Mouse (Mus musculus) testis, adult 2 months (tissue): ENCODE results near the gene Tuba1a. TPM values are rescaled to one million over a fixed set of nuclear protein-coding genes. Genes with fewer than 3 reads are reported as not detected.

Experiments
- H3K27ac ChIP-seq: fragments of 200-500 bp; 2 replicates; pipeline ENCODE4 v1.5.1; 2012; ENCODE audit warnings: low read depth, low read length; ENCODE audit not compliant: control insufficient read depth, insufficient read depth
- H3K27me3 ChIP-seq: fragments of 200-500 bp; 2 replicates; pipeline ENCODE4 v1.6.1; 2012; ENCODE audit warnings: mild to moderate bottlenecking, low read length, moderate library complexity; ENCODE audit not compliant: control insufficient read depth, insufficient read depth
- H3K36me3 ChIP-seq: fragments of 200-500 bp; 2 replicates; pipeline ENCODE4 v1.6.1; 2012; ENCODE audit warnings: mild to moderate bottlenecking, low read length; ENCODE audit not compliant: control insufficient read depth, insufficient read depth
- H3K4me1 ChIP-seq: fragments of 200-500 bp; 2 replicates; pipeline ENCODE4 v1.6.1; 2012; ENCODE audit warnings: low read length; ENCODE audit not compliant: control insufficient read depth, insufficient read depth
- H3K4me3 ChIP-seq: fragments of 200-500 bp; 2 replicates; pipeline ENCODE4 v1.5.1; 2012; ENCODE audit warnings: low read depth, mild to moderate bottlenecking, low read length, moderate library complexity, mixed read lengths; ENCODE audit not compliant: control insufficient read depth
- CTCF ChIP-seq: fragments of 200-500 bp; IDR thresholded peaks from 2 replicates; pipeline ENCODE4 v1.5.1; 2012; ENCODE audit warnings: low read depth, mild to moderate bottlenecking, inconsistent platforms, low read length, moderate library complexity; ENCODE audit not compliant: control insufficient read depth, insufficient read depth, insufficient replicate concordance
- POLR2A ChIP-seq: fragments of 200-500 bp; IDR thresholded peaks from 2 replicates; pipeline ENCODE4 v1.6.1; 2012; ENCODE audit warnings: low read depth, mild to moderate bottlenecking, inconsistent platforms, low read length, moderate library complexity; ENCODE audit not compliant: control insufficient read depth
- polyA plus RNA-seq: library from polyadenylated mRNA; depleted of rRNA; stranded (reverse); fragments of >200 nt; gene quantifications from 2 replicates; pipeline ENCODE4 v1.2.3, GENCODE M21; 2012; rRNA removed

Tuba1a gene
- polyA plus RNA-seq, 1 experiment, result 93.1 TPM

DNA sequence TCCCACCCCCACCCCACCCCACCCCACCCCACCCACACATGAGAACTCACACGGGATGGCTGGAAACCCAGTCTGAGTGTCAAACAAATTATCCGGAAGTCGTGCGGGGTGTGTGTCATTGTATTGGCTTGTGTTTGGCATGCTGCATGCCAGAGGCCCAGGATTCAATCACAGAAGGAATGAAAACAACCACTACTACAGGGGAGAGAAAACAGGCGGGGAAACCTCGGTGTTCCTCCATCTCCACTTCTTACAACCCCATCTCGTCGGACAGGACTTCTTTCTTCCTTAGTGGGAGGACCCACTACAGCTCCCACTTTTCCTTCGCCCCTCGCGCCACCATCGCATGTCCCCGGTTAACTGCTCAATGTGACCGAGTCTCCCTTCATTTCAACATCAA, 36.4 kb downstream of the Tuba1a start:
- no peaks in the 10 kb centered on the region for H3K27me3 ChIP-seq
- H3K4me1 ChIP-seq, result peaks cover 7% of the 10 kb centered on the region
- peak overlapping the region; percentile 97 for H3K4me3 ChIP-seq
- peak overlapping the region; percentile 87 for H3K27ac ChIP-seq
- TF ChIP-seq POLR2A (no peak), CTCF (no peak)
- peaks cover 4% of the 10 kb centered on the region for H3K36me3 ChIP-seq

DNA sequence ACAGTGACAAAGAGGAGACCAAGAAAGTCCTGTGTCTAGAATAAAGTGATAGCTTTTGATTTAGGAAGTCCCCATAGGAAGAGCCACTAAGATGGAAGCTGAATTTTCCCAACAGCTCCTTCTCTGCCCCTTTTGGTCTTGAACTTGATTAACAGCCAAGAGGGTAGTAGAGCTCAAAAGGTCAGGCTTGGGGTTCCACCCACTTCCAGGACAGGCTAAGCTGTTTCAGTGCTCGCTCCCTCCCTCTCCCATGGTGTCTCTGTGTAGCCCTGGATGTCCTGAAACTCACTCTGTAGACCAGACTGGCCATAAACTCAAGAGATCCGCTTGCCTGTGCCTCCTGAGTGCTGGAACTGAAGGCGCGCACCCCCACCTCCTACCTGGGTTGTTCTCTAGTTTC, 37.5 kb downstream of the Tuba1a start:
- H3K27ac ChIP-seq, result no peak overlapping the region
- H3K36me3 ChIP-seq, result peaks cover 4% of the 10 kb centered on the region
- TF ChIP-seq POLR2A, result no peak
- no peak for TF ChIP-seq CTCF
- H3K27me3 ChIP-seq, result no peaks in the 10 kb centered on the region
- H3K4me1 ChIP-seq, result peaks cover 6% of the 10 kb centered on the region
- H3K4me3 ChIP-seq, result peak overlapping the region; percentile 97

DNA sequence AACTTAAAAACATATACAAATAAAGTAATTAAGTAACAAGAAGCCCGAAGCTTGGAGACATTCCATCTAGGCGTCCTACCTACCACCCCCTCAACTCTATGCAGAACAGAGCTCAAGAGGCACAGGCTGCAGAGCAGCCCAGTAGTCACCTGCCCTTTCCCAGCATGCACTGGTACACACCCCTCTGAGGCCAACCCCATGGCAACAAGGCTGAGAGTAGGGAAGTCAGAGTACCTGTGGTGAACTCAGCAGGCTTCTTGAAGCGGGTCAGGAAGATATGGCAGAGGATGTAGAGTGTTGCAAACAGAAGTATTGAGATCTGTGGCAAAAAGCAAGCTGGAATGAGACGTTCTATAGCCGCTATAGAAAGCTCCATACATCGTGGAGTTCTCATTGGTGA, 38.6 kb downstream of the Tuba1a start:
- H3K4me1 ChIP-seq, result peaks cover 6% of the 10 kb centered on the region
- H3K27me3 ChIP-seq, result no peaks in the 10 kb centered on the region
- peaks cover 4% of the 10 kb centered on the region for H3K36me3 ChIP-seq
- H3K4me3 ChIP-seq, result peak overlapping the region; percentile 33
- H3K27ac ChIP-seq, result 0 out of 2 replicates have a peak overlapping the region, but pooled peaks have one; percentile 29
- no peak for TF ChIP-seq CTCF
- TF ChIP-seq POLR2A, result no peak

DNA sequence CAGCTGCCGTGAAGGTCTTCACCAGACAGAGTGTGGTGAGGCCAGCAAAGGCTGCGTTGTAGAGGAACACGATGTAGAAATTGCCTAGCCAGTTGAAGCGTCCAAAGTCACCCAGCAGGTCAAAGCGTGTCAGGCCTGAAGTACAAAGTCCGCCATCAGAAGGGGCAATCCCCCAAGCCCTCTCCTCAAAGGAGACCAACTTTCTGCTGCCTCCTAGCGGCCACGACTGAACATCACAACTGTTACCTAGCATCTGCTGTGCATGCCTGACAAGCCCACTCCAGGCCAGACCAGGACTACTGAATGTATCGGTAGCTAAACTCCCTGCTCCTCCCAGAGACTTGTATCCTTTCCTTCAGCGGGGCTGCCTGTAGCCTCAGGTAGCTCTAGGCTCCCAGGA, 48.8 kb downstream of the Tuba1a start:
- H3K27me3 ChIP-seq, result no peaks in the 10 kb centered on the region
- peak; percentile 53; the same call in 1 of the 2 replicates for TF ChIP-seq CTCF
- TF ChIP-seq POLR2A, result no peak
- no peaks in the 10 kb centered on the region for H3K4me1 ChIP-seq
- no peak overlapping the region for H3K27ac ChIP-seq
- H3K36me3 ChIP-seq, result no peaks in the 10 kb centered on the region; the same call in 1 of the 2 replicates
- H3K4me3 ChIP-seq, result no peak overlapping the region

DNA sequence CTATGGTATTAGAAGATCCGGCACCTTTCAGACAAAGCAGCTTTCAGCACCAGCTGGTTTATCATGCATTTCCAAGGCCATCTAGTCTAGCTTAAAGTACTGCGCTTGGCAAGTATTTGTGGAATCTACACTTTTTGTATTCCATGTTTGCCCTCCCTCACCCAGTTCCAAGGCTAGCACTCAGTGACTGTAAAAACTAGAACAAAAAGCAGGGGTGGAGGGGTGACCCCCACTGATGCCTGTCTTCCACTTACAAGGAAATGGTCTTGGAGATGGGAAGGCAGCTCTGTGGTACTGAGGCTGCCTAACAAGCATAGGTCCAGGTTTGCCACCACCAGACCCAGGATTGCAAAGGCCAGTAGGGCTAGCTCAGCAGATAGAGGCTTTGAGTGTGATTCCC, 50.9 kb downstream of the Tuba1a start:
- Histone ChIP-seq H3K27me3 (no peaks in the 10 kb centered on the region), H3K4me1 (no peaks in the 10 kb centered on the region; the same call in none of the 2 replicates), H3K27ac (no peak overlapping the region), H3K36me3 (no peaks in the 10 kb centered on the region; the same call in 1 of the 2 replicates), H3K4me3 (no peak overlapping the region)
- no peak for TF ChIP-seq CTCF
- TF ChIP-seq POLR2A, result no peak

DNA sequence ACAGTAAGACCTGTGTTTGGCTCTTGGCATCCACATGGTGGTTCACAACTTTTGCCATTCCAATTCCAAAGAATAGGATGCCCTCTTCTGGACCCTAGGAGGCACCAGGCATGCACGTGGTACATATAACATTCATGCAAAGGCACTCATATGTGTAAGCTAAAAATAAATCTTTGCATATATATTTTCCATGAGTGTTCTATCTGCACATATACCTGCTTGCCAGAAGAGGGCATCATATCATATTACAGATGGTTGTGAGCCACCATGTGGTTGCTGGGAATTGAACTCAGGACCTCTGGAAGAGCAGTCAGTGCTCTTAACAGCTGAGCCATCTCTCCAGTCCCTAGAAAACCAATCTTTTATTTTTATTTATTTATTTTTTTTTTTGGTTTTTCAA, 52.0 kb downstream of the Tuba1a start:
- TF ChIP-seq POLR2A, result no peak
- no peak for TF ChIP-seq CTCF
- no peaks in the 10 kb centered on the region for H3K36me3 ChIP-seq
- no peaks in the 10 kb centered on the region; the same call in none of the 2 replicates for H3K27me3 ChIP-seq
- no peaks in the 10 kb centered on the region; the same call in none of the 2 replicates for H3K4me1 ChIP-seq
- no peak overlapping the region for H3K27ac ChIP-seq
- H3K4me3 ChIP-seq, result no peak overlapping the region

Other genes with a start within 250 kb of the Tuba1a start
- gene Ccdc65, start 245.5 kb downstream of the Tuba1a start, polyA plus RNA-seq, result 158 and 181 TPM in 2 replicates
- gene Fkbp11, start 225.5 kb downstream of the Tuba1a start, polyA plus RNA-seq, result 1.0 and 1.4 TPM in 2 replicates
- 60.1 and 80.4 TPM in 2 replicates for gene Arf3, start 190.5 kb downstream of the Tuba1a start, polyA plus RNA-seq
- gene Wnt10b, start 175.6 kb downstream of the Tuba1a start, polyA plus RNA-seq, result 0.47 and 0.67 TPM in 2 replicates
- gene Wnt1, start 163.8 kb downstream of the Tuba1a start, polyA plus RNA-seq, result 3.5 and 4.0 TPM in 2 replicates
- 0.02 TPM in 1 of 2 replicates, not detected in the other for gene Ddn, start 144.2 kb downstream of the Tuba1a start, polyA plus RNA-seq
- gene Prkag1, start 122.2 kb downstream of the Tuba1a start, polyA plus RNA-seq, result 18.4 and 19.5 TPM in 2 replicates
- gene Kmt2d, start 82.5 kb downstream of the Tuba1a start, polyA plus RNA-seq, result 17.0 and 17.4 TPM in 2 replicates
- gene Rhebl1, start 59.2 kb downstream of the Tuba1a start, polyA plus RNA-seq, result 4.6 and 4.8 TPM in 2 replicates
- 9.4 and 10.8 TPM in 2 replicates for gene Dhh, start 55.2 kb downstream of the Tuba1a start, polyA plus RNA-seq
- 478 and 581 TPM in 2 replicates for gene Lmbr1l, start 35.5 kb downstream of the Tuba1a start, polyA plus RNA-seq
- gene Tuba1b, start 19.1 kb downstream of the Tuba1a start, polyA plus RNA-seq, result 124 and 148 TPM in 2 replicates
- 2.3 and 2.4 TPM in 2 replicates for gene Gm49450, start 152 bp downstream of the Tuba1a start, polyA plus RNA-seq
- gene Tuba1c, start 76.2 kb upstream of the Tuba1a start, polyA plus RNA-seq, result 223 and 227 TPM in 2 replicates
- gene Prph, start 101.5 kb upstream of the Tuba1a start, polyA plus RNA-seq, result 0.14 and 0.36 TPM in 2 replicates
- gene Troap, start 120.9 kb upstream of the Tuba1a start, polyA plus RNA-seq, result 15.2 and 17.5 TPM in 2 replicates
- 0.72 and 1.0 TPM in 2 replicates for gene C1ql4, start 134.1 kb upstream of the Tuba1a start, polyA plus RNA-seq
- 4.1 TPM in 2 replicates for gene Dnajc22, start 139.5 kb upstream of the Tuba1a start, polyA plus RNA-seq
- 34.2 and 35.8 TPM in 2 replicates for gene Spats2, start 172.2 kb upstream of the Tuba1a start, polyA plus RNA-seq